Mouse (Mus musculus) heart, postnatal 0 days (tissue): ENCODE results near the gene Cfdp1.

Experiments
- CTCF ChIP-seq: IDR thresholded peaks from 2 replicates; pipeline ENCODE4 v1.5.1; 2016; ENCODE audit warnings: antibody characterized with exemption, control low read depth, low read depth
- EP300 ChIP-seq: IDR thresholded peaks from 2 replicates; pipeline ENCODE4 v1.6.1; 2016; ENCODE audit warnings: antibody characterized with exemption, low read depth

DNA sequence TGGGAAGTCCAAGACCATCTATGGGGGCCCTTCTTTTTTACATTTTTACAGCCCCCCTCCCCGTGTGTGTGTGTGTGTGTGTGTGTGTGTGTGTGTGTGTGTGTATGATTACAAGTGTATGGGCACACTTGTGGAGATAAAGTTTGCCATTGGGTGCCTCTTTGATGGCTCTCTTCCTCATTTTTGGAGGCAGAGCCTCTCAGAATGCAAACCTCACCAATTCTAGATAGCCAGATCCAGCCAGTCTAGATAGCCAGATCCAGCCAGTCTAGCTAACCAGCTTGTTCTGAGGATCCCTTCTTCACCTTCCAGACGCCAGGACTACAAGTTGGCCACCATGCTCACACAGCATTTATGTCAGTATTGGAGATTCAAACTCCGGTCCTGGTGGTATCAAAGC lies 17.2 kb upstream of the Cfdp1 start:
- TF ChIP-seq CTCF (no peak), EP300 (no peak)
